Mouse (Mus musculus) spleen, adult 2 months (tissue): ENCODE results near the gene Erc2.

Experiments used
- CTCF ChIP-seq: fragments of 200-500 bp; IDR thresholded peaks from 2 replicates; pipeline ENCODE4 v1.5.1; 2011; ENCODE audit warnings: mild to moderate bottlenecking, inconsistent platforms; ENCODE audit not compliant: insufficient read depth, insufficient read length, insufficient replicate concordance; ENCODE audit errors: extremely low read depth
- POLR2A ChIP-seq: fragments of 200-500 bp; IDR thresholded peaks from 2 replicates; pipeline ENCODE4 v1.6.1; 2011; ENCODE audit warnings: low read depth, low read length, inconsistent platforms

- no peak for TF ChIP-seq CTCF
- no peak for TF ChIP-seq POLR2A
Measured at GRCm38 (mm10) chr14:28525566-28525965, 903.3 kb downstream of the Erc2 start.
